Mouse (Mus musculus) right cerebral cortex, postnatal 4 days (tissue): ENCODE data around the gene Ednrb.
"Not testable (repeated sequence)": the region's sequence is repeated elsewhere in the genome, so short reads cannot be mapped to it uniquely, and the experiment has no call there.

ENCODE experiments used
- DNase-seq: peaks from one replicate; pipeline ENCODE4 v3.0.0-alpha.2; 2022

Gene Ednrb

GRCm38 (mm10) chr14:103816637-103817308 lies 27.4 kb downstream of the Ednrb start:
- DNase-seq = no peak

GRCm38 (mm10) chr14:103815542-103815941 lies 28.7 kb downstream of the Ednrb start:
- DNase-seq = no peak

GRCm38 (mm10) chr14:103814015-103814691 lies 30.0 kb downstream of the Ednrb start:
- DNase-seq = no peak

- no peak for DNase-seq
Measured at GRCm38 (mm10) chr14:103813246-103813645, 31.0 kb downstream of the Ednrb start.

- DNase-seq = no peak
Measured at GRCm38 (mm10) chr14:103811291-103811690, 32.9 kb downstream of the Ednrb start.

DNA sequence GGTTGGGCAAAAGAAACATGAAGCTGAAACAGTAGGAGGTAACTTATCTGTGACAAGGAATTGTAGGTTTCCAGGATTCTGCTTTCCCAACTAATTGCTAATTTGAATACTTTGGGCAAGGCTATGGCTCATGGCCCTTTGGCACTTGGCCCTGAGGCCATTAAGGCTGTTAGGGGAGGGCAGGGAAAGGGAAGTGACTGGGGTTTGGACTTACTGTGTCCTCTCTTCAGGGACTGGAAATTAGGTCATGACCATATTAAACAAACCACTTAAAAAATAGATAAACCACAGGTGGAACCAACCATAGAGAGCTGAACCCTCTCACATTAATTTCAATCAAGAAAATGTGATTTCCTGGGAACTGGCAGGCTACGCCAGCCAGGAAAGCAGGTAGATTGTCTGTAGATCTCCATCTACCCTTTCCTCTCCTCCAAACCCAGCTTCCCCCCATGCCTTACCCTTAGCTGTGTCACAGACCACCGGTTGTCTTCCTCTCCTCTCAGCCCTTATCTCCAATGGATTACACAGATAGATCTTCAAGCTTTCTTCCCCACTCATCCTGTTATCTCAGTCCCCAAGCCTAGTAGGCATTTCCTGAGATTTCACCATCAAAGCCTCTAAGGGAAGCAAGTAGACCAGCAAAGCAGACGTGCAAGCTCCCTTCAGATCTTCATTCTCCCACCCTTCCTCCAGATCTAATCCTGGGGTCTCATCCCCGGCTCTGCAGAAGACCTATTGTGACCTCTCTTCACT lies 40.1 kb downstream of the Ednrb start:
- no peak for DNase-seq

- no peak for DNase-seq
Measured at GRCm38 (mm10) chr14:103797123-103797522, 47.1 kb downstream of the Ednrb start.

- no peak for DNase-seq
Measured at GRCm38 (mm10) chr14:103795591-103795990, 48.6 kb downstream of the Ednrb start.

DNA sequence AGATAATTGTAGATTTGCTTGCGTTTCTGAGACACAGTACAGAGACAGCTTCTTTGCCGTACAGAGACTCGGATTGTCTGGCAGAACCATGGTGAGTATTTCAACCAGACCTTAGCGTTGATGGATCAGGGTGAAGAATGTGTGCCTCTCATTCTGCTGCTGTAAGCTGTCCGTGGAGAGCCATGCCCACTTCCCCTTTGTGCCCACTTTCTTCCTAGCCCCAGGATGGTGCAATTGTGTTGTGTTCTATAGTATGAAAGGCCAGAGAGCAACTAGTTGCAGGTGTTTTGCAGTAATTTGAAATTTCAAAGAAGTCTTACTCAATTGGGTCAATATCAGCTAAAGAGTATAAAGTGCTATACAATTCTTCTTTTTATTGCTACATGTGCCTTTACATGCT lies 50.8 kb downstream of the Ednrb start:
- no peak for DNase-seq

DNA sequence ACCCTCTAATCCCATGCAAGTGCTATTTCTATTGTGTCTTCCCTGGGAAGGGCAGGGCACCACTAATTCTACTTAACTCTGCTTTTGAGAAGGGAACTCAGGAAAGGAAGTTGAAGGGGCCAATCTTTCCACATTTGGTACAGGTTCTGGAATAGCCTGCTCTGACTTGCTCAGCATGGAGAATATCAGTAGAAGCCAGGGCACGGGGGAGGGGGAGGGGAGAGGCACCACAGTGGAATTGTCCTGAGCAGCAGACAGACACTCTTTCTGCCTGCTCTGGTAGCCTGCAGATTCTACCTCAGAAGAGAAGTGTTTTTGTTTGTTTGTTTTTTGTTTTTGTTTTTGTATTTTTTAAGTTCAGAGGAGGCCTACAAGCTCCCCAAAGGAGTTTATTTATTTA lies 51.5 kb downstream of the Ednrb start:
- no peak for DNase-seq

DNA sequence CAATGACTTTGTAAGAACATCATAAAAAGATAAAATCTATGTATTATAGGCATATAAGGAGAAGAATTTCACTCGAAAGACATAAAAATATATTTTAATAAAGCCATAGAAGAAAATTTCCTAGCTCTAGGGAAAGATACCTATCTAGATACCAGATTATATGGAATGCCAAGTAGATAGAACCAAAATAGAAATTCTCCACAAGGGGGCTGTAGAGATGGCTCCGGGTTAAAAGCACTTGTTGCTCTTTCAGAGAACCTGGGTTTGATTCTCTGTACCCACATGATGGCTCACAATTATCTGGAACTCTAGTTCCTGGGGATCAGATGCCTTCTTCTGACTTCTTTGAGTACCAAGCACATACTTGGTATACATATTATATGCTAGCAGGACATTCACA lies 56.7 kb downstream of the Ednrb start:
- DNase-seq = no peak

DNA sequence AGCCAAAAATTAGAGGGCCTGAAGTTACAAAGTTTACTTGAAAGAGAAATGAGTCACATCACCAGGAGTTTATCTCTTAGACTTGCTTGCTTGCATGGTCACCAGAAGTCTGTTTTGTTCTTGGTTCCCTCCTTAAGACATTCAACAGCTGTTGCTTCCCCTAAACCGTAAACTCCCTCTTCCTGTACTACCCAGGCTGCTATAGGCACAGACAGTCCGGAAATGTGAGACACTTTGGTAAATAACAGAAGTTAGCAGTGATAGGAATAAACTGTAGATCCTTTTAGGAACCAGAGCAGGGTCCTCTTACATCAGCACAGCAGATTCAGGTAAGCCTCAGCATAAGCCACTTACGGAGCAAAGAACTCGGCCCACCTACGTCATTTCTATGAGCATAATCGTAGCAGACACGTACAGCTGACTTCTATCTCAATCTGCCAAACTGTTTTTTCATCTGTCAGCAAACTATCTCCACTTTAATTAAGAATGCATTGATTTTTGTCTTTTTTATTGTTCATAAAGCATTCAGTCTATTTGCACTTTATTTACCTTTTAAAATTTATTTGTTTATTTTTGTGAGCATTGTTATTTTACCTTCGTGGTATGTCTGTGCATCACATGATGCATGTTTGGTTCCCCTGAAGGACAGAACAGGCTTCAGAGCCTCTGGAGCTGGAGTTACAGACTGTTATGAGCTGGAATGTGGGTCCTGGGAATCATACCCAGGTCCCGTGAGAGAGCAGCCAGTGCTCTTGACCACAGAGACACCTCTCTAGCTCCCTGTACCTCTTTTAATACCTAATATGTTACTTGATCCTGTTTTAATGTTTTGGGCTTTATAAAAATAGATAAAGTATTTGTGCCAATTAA lies 58.9 kb downstream of the Ednrb start:
- DNase-seq = no peak

DNA sequence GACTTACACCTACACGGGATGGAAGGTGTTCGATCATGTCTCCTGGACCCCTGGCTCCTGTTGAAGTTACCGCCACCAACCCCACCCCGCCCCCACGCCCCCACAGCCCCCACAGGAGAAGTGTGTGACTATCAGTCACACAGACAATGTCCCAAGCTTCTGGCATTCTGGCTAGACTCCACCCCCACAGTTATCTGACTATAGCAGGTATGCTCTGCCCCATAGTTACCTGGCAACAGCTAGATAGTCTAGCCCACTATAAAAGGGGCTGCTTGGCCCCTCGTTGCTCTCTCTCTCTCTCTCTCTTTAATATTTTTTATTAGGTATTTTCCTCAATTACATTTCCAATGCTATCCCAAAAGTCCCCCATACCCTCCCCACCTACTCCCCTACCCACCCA lies 63.9 kb downstream of the Ednrb start:
- not testable (repeated sequence) for DNase-seq

DNA sequence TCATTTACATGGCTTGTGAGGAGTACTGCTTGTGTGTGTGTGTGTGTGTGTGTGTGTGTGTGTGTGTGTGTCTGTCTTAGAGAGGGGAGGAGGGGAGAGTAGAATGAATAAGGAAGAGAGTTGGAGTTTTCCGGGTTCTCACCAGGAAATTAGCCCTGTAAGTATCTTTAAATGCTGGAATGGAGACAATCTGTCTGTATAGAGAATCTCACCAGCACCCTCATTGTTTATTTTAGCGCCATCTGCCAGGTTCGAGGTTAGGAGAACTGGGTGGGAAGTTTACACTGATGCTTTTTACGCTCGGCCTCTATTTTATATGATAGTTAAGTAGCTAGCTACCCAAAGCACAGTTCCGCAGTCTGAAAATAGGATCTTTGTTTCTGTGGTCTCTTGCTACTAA lies 64.9 kb downstream of the Ednrb start:
- no peak for DNase-seq

DNA sequence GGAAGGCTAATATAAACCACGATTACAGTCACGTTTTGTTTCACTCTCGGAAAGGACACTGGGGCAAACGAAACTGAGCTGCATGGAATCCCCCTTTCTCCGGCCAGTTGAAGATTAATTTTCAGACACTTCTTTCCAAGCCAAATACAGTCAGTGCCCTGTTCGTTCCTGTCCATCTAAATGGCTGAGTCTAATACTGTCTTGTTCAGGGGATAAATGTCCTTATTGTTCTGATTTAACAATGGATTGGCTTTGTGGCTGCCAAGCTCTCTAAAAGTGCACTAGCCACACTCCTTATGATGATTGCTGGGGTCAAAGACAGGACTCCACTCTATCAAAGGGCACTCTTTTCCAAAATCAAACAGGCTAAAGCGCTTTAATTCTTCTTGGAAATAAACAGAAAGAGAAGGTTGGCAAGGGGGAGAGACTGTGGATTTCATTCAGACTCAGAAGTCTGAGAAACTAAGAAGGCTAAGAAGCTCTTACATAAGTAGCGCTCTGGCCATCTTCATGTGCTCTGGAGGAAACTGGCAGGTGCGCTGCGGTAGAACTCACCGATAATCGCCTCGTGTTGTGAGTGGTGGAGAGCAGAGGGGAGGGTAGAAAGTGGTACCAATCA lies 65.6 kb downstream of the Ednrb start:
- DNase-seq = no peak

- peak; percentile 30 for DNase-seq
Measured at GRCm38 (mm10) chr14:103778009-103778431, 66.2 kb downstream of the Ednrb start.

DNA sequence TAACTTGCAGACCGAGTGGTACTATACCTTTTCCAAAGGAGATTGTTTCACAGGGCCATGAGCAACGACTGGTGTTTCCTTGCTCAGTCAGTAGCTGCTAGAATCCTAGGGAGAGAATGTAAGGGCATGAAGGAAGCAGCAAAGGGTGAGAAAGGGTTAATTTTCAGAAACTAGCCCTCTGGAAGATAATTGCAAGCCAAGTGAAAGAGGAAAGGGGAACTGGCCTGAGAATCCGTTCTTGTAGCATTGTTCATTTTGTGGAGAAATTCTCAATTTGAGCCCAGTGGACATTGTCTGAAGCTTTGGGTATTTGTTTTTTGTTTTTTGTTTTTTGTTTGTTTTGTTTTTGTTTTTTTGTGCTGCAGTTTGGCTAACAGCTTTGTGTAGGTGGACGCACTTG lies 66.8 kb downstream of the Ednrb start:
- DNase-seq = no peak

GRCm38 (mm10) chr14:103769319-103770245 lies 74.6 kb downstream of the Ednrb start:
- no peak for DNase-seq

DNA sequence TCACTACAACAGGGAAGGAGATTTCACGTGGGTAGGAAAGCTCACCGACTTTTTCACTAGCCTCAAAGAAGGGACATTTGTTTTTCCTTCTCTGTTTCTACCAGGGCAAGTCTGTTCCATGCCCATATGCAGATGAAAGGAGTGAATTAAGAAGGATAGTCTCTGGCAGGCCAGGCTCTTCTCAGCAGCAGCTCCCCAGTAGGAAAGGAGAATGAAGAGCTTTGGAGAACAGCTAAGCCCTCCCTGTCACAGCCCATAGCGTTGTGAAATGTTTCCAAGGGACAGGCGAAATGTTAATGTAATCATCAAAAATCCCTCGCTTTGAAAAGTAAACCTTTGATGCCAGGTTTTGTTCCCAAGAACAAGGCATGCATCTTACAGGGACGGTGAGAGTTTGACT lies 76.7 kb downstream of the Ednrb start:
- no peak for DNase-seq
